Mouse (Mus musculus) limb, embryonic 14.5 days (tissue): ENCODE results near the gene 2310034C09Rik. TPM values are rescaled to one million over a fixed set of nuclear protein-coding genes. Genes with fewer than 3 reads are reported as not detected.
A peak's percentile ranks its signal among the peaks of the same experiment; 100 is the strongest.
"Not testable (repeated sequence)": the region's sequence is repeated elsewhere in the genome, so short reads cannot be mapped to it uniquely, and the experiment has no call there.

ENCODE experiments used
- ATAC-seq: fragments of 200-750 bp; cut with Nextera tagmentation; 2 replicates; pipeline ENCODE4 v1.8.0; 2017; ENCODE audit warnings: low read depth, moderate number of reproducible peaks, moderate TSS enrichment; ENCODE audit not compliant: low FRiP score
- DNase-seq: peaks from one replicate; pipeline ENCODE4 v3.0.0-alpha.2; 2015; ENCODE audit warnings: low spot score
- H3K27ac ChIP-seq: fragments of 300-500 bp; sonication (generic); replicated peaks from 2 replicates; pipeline ENCODE4 v1.5.1; 2014; ENCODE audit warnings: low read depth, mild to moderate bottlenecking, low read length, moderate library complexity, mixed read lengths
- H3K27me3 ChIP-seq: fragments of 300-500 bp; sonication (generic); 2 replicates; pipeline ENCODE4 v1.6.1; 2014; ENCODE audit warnings: low read length, mixed read lengths; ENCODE audit not compliant: control insufficient read depth, insufficient read depth
- H3K36me3 ChIP-seq: fragments of 300-500 bp; sonication (generic); 2 replicates; pipeline ENCODE4 v1.6.1; 2014; ENCODE audit warnings: mild to moderate bottlenecking, low read length, moderate library complexity, mixed read lengths; ENCODE audit not compliant: control insufficient read depth, insufficient read depth
- H3K4me1 ChIP-seq: fragments of 300-500 bp; sonication (generic); 2 replicates; pipeline ENCODE4 v1.6.1; 2014; ENCODE audit warnings: antibody characterized with exemption, low read length, mixed read lengths; ENCODE audit not compliant: control insufficient read depth, insufficient read depth
- H3K4me2 ChIP-seq: fragments of 300-500 bp; sonication (generic); replicated peaks from 2 replicates; pipeline ENCODE4 v1.6.1; 2014; ENCODE audit warnings: low read depth, mild to moderate bottlenecking, low read length, moderate library complexity; ENCODE audit not compliant: severe bottlenecking
- H3K4me3 ChIP-seq: fragments of 300-500 bp; sonication (generic); replicated peaks from 2 replicates; pipeline ENCODE4 v1.5.1; 2014; ENCODE audit warnings: low read length
- H3K9ac ChIP-seq: fragments of 300-500 bp; sonication (generic); 2 replicates; pipeline ENCODE4 v1.6.1; 2014; ENCODE audit warnings: mild to moderate bottlenecking, low read depth, low read length, moderate library complexity; ENCODE audit not compliant: severe bottlenecking
- H3K9me3 ChIP-seq: fragments of 300-500 bp; sonication (generic); 2 replicates; pipeline ENCODE4 v1.6.1; 2016; ENCODE audit warnings: low read length; ENCODE audit not compliant: control insufficient read depth
- POLR2A ChIP-seq: fragments of 200-500 bp; IDR thresholded peaks from 2 replicates; pipeline ENCODE4 v1.8.0; 2012; ENCODE audit warnings: inconsistent platforms, mild to moderate bottlenecking, moderate library complexity, borderline replicate concordance; ENCODE audit not compliant: insufficient read depth, insufficient read length; ENCODE audit errors: extremely low read depth
- WGBS: fragments of 180-500 bp; shearing (Covaris S2); extraction: QIAGEN DNeasy Blood & Tissue Kit; methylation state at CpG from one replicate; pipeline ENCODE4 v1.1.7; 2014; 5-methylcytosine and 5-hydroxymethylcytosine counted together
- polyA plus RNA-seq, 2 experiments: library from polyadenylated mRNA; depleted of rRNA in 1 of 2; stranded (reverse) in 1 of 2; unstranded in 1 of 2; fragments of >200 nt; fragmentation: Nextera tagmentation in 1 of 2; extraction: Ambion mirVana in 1 of 2; gene quantifications; 2 replicates each; pipeline versions ENCODE4 v1.2.1 to v1.2.3; 2012 to 2014

2310034C09Rik gene
- polyA plus RNA-seq, 2 experiments: not detected

DNA sequence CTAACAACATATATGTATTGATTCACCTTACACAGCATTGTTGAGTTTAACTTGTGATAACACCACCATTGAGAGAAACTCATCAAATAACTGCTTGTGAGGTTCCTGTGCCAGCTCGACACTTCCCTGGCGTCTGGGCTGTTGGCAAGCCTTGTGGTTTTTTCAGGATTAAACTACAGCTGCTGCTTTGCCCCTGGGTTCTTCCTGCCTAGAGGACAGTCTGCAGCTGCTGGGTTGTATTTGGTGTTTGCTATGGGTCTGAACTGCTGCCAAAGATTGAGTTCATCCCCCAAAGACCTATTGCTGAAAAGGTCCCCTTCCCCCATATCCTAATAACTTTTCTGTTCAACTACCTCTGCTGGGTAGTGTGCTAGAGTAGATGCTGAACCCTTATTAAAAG is 23.3 kb upstream of the 2310034C09Rik start:
- H3K36me3 ChIP-seq: no peaks in the 10 kb centered on the region
- H3K27ac ChIP-seq: no peak overlapping the region
- no peaks in the 10 kb centered on the region for H3K27me3 ChIP-seq
- 34% methylated on average over 2 of the region's 2 CpGs for WGBS
- no peak overlapping the region for H3K4me2 ChIP-seq
- no peak for TF ChIP-seq POLR2A
- H3K4me3 ChIP-seq: no peak overlapping the region
- peak; percentile 62 for ATAC-seq
- peak; percentile 54 for DNase-seq
- no peaks in the 10 kb centered on the region for H3K4me1 ChIP-seq
- no peak overlapping the region for H3K9ac ChIP-seq
- H3K9me3 ChIP-seq: no peaks in the 10 kb centered on the region

DNA sequence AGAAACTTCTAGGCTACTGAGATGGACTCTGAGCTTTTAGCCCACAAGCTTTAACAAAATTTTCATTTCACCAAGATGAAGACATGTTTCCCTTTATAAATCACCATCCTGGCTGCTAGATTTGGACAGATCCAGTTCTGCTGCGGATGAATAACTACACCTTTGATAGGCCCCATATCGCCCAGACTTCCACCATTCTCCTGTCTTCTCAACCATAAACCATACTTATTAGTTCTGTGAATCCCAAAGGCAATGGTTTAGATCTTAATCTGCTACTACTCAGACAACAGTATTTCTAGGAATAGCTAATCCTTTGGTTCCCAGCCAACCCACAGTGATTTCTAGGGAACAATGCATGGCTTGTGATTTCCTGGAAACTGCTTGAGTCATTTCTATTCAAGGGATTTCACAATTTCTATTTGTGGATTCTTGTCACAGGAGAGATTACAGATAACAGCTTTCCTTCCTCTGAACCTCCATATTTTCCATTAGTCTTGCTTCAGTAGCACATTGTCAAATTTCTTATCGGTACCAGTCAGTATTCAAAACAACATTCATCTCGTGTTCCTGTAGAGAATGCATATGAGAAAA is 13.8 kb upstream of the 2310034C09Rik start:
- H3K4me1 ChIP-seq: no peaks in the 10 kb centered on the region
- no peaks in the 10 kb centered on the region for H3K27me3 ChIP-seq
- H3K36me3 ChIP-seq: no peaks in the 10 kb centered on the region
- no peak overlapping the region for H3K4me3 ChIP-seq
- WGBS: 84% methylated on average over 4 of the region's 4 CpGs
- H3K4me2 ChIP-seq: no peak overlapping the region
- no peaks in the 10 kb centered on the region for H3K9me3 ChIP-seq
- DNase-seq: no peak
- H3K9ac ChIP-seq: no peak overlapping the region
- no peak for TF ChIP-seq POLR2A
- no peak overlapping the region for H3K27ac ChIP-seq
- ATAC-seq: no peak

DNA sequence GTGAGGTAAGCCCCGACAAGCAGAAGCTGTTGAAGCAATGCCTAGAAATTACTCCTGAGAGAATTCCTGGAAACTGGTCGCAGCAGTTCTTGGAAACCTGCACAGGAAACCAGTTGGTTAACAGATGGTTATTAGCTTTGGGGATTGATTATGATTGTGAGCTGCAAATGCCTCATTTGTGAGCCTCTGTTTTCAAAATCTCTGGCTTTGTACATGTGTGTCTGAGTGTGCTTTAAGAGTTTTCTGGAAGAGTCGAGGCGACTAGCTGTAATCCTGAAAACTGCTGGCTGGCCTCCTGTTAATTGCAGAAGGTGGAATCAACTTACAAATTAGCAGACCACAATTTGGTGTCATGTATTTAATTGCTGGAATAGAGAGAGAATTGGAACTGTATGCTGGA is 10.7 kb upstream of the 2310034C09Rik start:
- no peaks in the 10 kb centered on the region for H3K36me3 ChIP-seq
- no peak for TF ChIP-seq POLR2A
- H3K27ac ChIP-seq: no peak overlapping the region
- no peak overlapping the region for H3K4me2 ChIP-seq
- no peak overlapping the region for H3K9ac ChIP-seq
- no peak overlapping the region for H3K4me3 ChIP-seq
- ATAC-seq (no peak), DNase-seq (no peak)
- H3K9me3 ChIP-seq: no peaks in the 10 kb centered on the region
- no peaks in the 10 kb centered on the region for H3K27me3 ChIP-seq
- no peaks in the 10 kb centered on the region for H3K4me1 ChIP-seq
- WGBS: 22% methylated on average over 4 of the region's 4 CpGs

DNA sequence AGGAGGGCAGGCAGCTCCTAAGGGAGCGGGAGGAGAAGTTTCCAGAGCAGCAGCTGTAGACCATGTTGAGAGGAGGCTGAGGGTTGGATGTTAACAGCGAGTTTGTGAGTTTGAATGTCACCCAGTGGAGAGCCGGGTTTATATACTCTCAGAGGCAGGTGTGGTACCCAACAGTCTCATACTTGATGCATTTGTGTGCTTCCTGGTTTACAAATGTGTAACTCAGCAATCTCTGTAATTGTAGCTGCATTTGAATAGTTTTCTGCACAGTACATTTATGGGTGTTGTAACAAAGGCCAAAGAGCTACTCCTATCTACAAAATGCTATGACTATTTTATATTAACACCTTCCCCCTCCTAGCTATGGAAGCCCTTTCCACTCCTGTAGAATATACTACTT is 7.1 kb upstream of the 2310034C09Rik start, which contains the start of gene Krtap13:
Gene Krtap13 (minus strand): TSS at position 101 of the 400 bp plus-strand sequence.
- H3K4me1 ChIP-seq, H3K4me3 ChIP-seq, H3K4me2 ChIP-seq, H3K9me3 ChIP-seq, H3K36me3 ChIP-seq, ATAC-seq, H3K27ac ChIP-seq, H3K27me3 ChIP-seq, H3K9ac ChIP-seq, DNase-seq: not testable (repeated sequence)
- WGBS: 75% methylated on average over 2 of the region's 3 CpGs

DNA sequence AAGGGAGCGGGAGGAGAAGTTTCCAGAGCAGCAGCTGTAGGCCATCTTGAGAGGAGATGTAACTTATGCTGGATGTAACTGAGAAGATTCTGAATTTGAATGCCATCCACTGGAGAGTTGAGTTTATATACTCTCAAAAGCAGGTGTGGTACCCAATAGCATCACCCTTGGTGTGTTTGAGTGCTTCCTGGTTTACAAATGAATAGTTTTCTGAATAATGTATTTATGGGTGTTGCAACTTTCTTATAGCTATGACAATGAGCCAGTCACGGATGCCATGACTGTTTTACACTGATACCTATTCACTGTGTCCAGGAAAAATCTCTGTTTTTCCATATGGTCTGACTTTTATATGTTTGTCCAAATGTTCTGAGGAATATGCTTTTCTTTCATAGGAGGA is 15.5 kb downstream of the 2310034C09Rik start, which contains the start of gene 2310057N15Rik:
Gene 2310057N15Rik (minus strand): TSS at position 101 of the 400 bp plus-strand sequence.
- no peak for TF ChIP-seq POLR2A
- no peaks in the 10 kb centered on the region for H3K9me3 ChIP-seq
- no peak within 1 kb of the TSS for H3K9ac ChIP-seq
- no peak for DNase-seq
- no peak within 1 kb of the TSS for H3K27ac ChIP-seq
- no peaks in the 10 kb centered on the region for H3K36me3 ChIP-seq
- no peak within 1 kb of the TSS for H3K4me3 ChIP-seq
- no peaks in the 10 kb centered on the region for H3K4me1 ChIP-seq
- H3K4me2 ChIP-seq: no peak within 1 kb of the TSS
- WGBS: 82% methylated on average over 2 of the region's 2 CpGs
- ATAC-seq: no peak
- H3K27me3 ChIP-seq: no peaks in the 10 kb centered on the region

DNA sequence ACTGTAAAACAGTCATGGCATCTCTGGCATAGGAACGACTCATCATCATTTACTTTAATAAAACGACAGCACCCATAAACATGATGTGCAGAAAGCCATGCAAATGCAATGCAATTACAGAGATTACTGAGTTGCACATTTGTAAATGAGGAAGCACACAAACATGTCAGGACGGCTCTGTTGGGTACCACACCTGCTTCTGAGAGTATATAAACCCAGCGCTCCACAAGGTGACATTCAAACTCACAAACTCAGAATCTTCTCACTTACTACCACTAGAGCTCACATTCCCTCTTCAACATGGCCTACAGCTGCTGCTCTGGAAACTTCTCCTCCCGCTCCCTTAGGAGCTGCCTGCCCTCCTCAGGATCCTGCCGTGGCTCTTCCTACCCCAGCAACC is 18.9 kb downstream of the 2310034C09Rik start, which contains the start of gene Gm5965:
Gene Gm5965 (plus strand): TSS at position 301 of the 400 bp plus-strand sequence.
- H3K4me1 ChIP-seq: no peaks in the 10 kb centered on the region
- H3K27ac ChIP-seq: no peak within 1 kb of the TSS
- no peak for ATAC-seq
- 82% methylated on average over 5 of the region's 6 CpGs for WGBS
- DNase-seq: no peak
- no peaks in the 10 kb centered on the region for H3K9me3 ChIP-seq
- no peaks in the 10 kb centered on the region for H3K36me3 ChIP-seq
- no peak within 1 kb of the TSS for H3K4me2 ChIP-seq
- TF ChIP-seq POLR2A: no peak
- H3K9ac ChIP-seq: no peak within 1 kb of the TSS
- H3K27me3 ChIP-seq: no peaks in the 10 kb centered on the region
- H3K4me3 ChIP-seq: no peak within 1 kb of the TSS
